Mouse (Mus musculus): ENCODE measurements around the gene Tmem39b.

GRCm38 (mm10) chr4:129633852-129634251, 62.8 kb downstream of the Tmem39b start:
- TF ChIP-seq CTCF (IDR thresholded peaks at IDR 0.05; ENCODE audit: insufficient read depth, low read length): no peak
- TF ChIP-seq POLR2A (IDR thresholded peaks at IDR 0.05; ENCODE audit: borderline replicate concordance, extremely low read depth, low read depth, low read length): no peak

Data from lung, adult 2 months (tissue).